Mouse (Mus musculus) small intestine, adult 2 months (tissue): ENCODE data around the gene Chrna5.

Experiments
- CTCF ChIP-seq: fragments of 200-500 bp; IDR thresholded peaks from 2 replicates; pipeline ENCODE4 v1.5.1; 2012; ENCODE audit warnings: low read depth, mild to moderate bottlenecking, control low read depth, inconsistent platforms, low read length, moderate library complexity, mixed read lengths; ENCODE audit not compliant: insufficient replicate concordance, insufficient read length; ENCODE audit errors: extremely low read depth
- POLR2A ChIP-seq: fragments of 200-500 bp; IDR thresholded peaks from 2 replicates; pipeline ENCODE4 v1.6.1; 2012; ENCODE audit warnings: low read depth, mild to moderate bottlenecking, control low read depth, inconsistent platforms, low read length, moderate library complexity

DNA sequence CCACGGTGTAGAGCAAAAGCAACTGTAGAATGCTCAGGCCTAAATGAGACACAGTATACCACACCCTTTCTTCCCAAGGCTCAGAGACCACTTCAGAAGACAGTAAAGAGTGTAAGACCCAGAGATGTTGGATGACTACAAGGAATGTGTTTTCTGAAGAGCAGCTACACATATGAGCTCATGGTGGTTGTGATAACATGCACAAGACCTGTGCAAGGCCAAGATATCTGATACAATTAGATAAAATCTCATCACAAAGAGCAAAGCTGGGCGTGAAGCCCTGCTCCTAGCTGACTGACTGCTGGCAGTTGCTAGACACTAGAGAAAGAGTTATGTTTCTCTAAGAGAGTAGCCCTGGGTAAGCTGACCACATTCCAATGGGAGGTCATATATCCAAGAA is 29.0 kb downstream of the Chrna5 start:
- TF ChIP-seq POLR2A (no peak), CTCF (no peak)
